Mouse (Mus musculus) frontal cortex, adult (tissue): ENCODE measurements at regions not wholly inside any gene's neighbourhood (a gene's known extent, or its start where the extent isn't known, plus 50 kb on each side); places are given as distances from the start of the nearest gene placed in this dataset.

Experiments
- ATAC-seq: cut with Nextera tagmentation; 2 replicates; pipeline ENCODE4 v1.9.2; 2017; ENCODE audit warnings: mild to moderate bottlenecking, moderate library complexity, mixed read lengths; ENCODE audit not compliant: low TSS enrichment

GRCm38 (mm10) chr13:60007593-60007992, 169.6 kb downstream of the Gas1 start:
- ATAC-seq = no peak

- ATAC-seq = no peak
Measured at GRCm38 (mm10) chr13:60007031-60007430, 170.1 kb downstream of the Gas1 start.

GRCm38 (mm10) chr13:60004611-60005010, 172.6 kb downstream of the Gas1 start:
- ATAC-seq = no peak

GRCm38 (mm10) chr13:60002098-60002497, 175.1 kb downstream of the Gas1 start:
- ATAC-seq = no peak

- ATAC-seq = no peak
Measured at GRCm38 (mm10) chr13:60001637-60002036, 175.5 kb downstream of the Gas1 start.

- ATAC-seq = no peak
Measured at GRCm38 (mm10) chr13:60000618-60001347, 176.4 kb downstream of the Gas1 start.

GRCm38 (mm10) chr13:59997431-59997830, 174.5 kb upstream of the Tut7 start:
- ATAC-seq = no peak

- ATAC-seq = no peak
Measured at GRCm38 (mm10) chr13:59996146-59996814, 173.3 kb upstream of the Tut7 start.

- ATAC-seq = no peak
Measured at GRCm38 (mm10) chr13:59992780-59993501, 170.0 kb upstream of the Tut7 start.

GRCm38 (mm10) chr13:59992346-59992745, 169.4 kb upstream of the Tut7 start:
- ATAC-seq = no peak

- ATAC-seq = no peak
Measured at GRCm38 (mm10) chr13:59990402-59991280, 167.7 kb upstream of the Tut7 start.

- ATAC-seq = no peak
Measured at GRCm38 (mm10) chr13:59988393-59988965, 165.5 kb upstream of the Tut7 start.

- no peak for ATAC-seq
Measured at GRCm38 (mm10) chr13:59976425-59976824, 153.5 kb upstream of the Tut7 start.

- ATAC-seq = no peak
Measured at GRCm38 (mm10) chr13:59972093-59972427, 149.1 kb upstream of the Tut7 start.

GRCm38 (mm10) chr13:59971231-59972092, 148.5 kb upstream of the Tut7 start:
- ATAC-seq = no peak

- no peak for ATAC-seq
Measured at GRCm38 (mm10) chr13:59970430-59970829, 147.5 kb upstream of the Tut7 start.

- ATAC-seq = no peak
Measured at GRCm38 (mm10) chr13:59969484-59969883, 146.5 kb upstream of the Tut7 start.

- no peak for ATAC-seq
Measured at GRCm38 (mm10) chr13:59968584-59969240, 145.8 kb upstream of the Tut7 start.

- no peak for ATAC-seq
Measured at GRCm38 (mm10) chr13:59966535-59967255, 143.7 kb upstream of the Tut7 start.
